ENCODE assay signal across 9 mouse cellular contexts in genomic region chr7:143546554-143546953, GRCm38 (mm10). TPM values are rescaled to one million over a fixed set of nuclear protein-coding genes. Genes with fewer than 3 reads are reported as not detected.
DNase-seq lines count a peak whose midpoint lies in the region; ATAC-seq and TF ChIP-seq lines count a peak whose summit lies in the region.
"Had no signal": no experiment of that assay in that cellular context is flagged by ENCODE, and none has a peak within 500 bp of the region (broad histone marks: within the 10 kb centered on the region; RNA-seq: fewer than 3 reads in every experiment).

No protein-coding gene starts in this region.

- H3K4me2 ChIP-seq in hindbrain, embryonic 14.5 days (replicated peaks), result peak overlapping the region; percentile 83; the same call in 1 of the 2 replicates
- H3K4me2 ChIP-seq in hindbrain, embryonic 11.5 days (replicated peaks; ENCODE audit: low read depth, low read length), result no peak overlapping the region
- peak overlapping the region; percentile 6; the same call in 1 of the 2 replicates for H3K4me2 ChIP-seq in CH12.LX (ENCODE audit: insufficient read depth, low read depth, poor library complexity, severe bottlenecking)
- peak overlapping the region; percentile 29; the same call in 1 of the 2 replicates for H3K4me2 ChIP-seq in forebrain, embryonic 13.5 days
- H3K4me2 ChIP-seq in midbrain, embryonic 12.5 days (replicated peaks), result peak overlapping the region; percentile 82; the same call in 1 of the 2 replicates

- no peaks in the 10 kb centered on the region; the same call in 1 of the 2 replicates for H3K36me3 ChIP-seq in hindbrain, embryonic 14.5 days (replicated peaks; ENCODE audit: control insufficient read depth, insufficient read depth)
- no peaks in the 10 kb centered on the region for H3K36me3 ChIP-seq in hindbrain, embryonic 11.5 days (ENCODE audit: control insufficient read depth, insufficient read depth, low read length)
- peaks cover 7 to 48% of the 10 kb centered on the region in 2 experiments for H3K36me3 ChIP-seq in CH12.LX (replicated peaks in 1 of 2; ENCODE audit: control insufficient read depth in 1 of 2, insufficient read depth in 1 of 2, low read length in 1 of 2)
- H3K36me3 ChIP-seq in forebrain, embryonic 13.5 days (ENCODE audit: poor library complexity, severe bottlenecking), result peaks cover 8% of the 10 kb centered on the region; the same call in 1 of the 2 replicates
- H3K36me3 ChIP-seq in midbrain, embryonic 12.5 days, result no peaks in the 10 kb centered on the region

- in situ Hi-C loops in CH12.LX (cut with MboI; ENCODE audit: low pct_ligation_motif_present, low pct_unique_long_range_greater_than_20kb, low sequenced_read_pairs), result no loop called here

- TF ChIP-seq POLR2A in CH12.LX (IDR thresholded peaks at IDR 0.05; ENCODE audit: low read depth, low read length), result no peak

- no peaks in the 10 kb centered on the region for H3K27me3 ChIP-seq in hindbrain, embryonic 14.5 days (ENCODE audit: control insufficient read depth, insufficient read depth, low read length)
- no peaks in the 10 kb centered on the region for H3K27me3 ChIP-seq in hindbrain, embryonic 11.5 days (ENCODE audit: control insufficient read depth, insufficient read depth, low read length)
- no peaks in the 10 kb centered on the region for H3K27me3 ChIP-seq in CH12.LX (replicated peaks)
- no peaks in the 10 kb centered on the region for H3K27me3 ChIP-seq in forebrain, embryonic 13.5 days
- no peaks in the 10 kb centered on the region for H3K27me3 ChIP-seq in midbrain, embryonic 12.5 days

- H3K79me2 ChIP-seq in CH12.LX (replicated peaks; ENCODE audit: control insufficient read depth, extremely low read depth, insufficient read depth, poor library complexity, severe bottlenecking), result peaks cover 60% of the 10 kb centered on the region

- DNase-seq in hindbrain, embryonic 14.5 days (ENCODE audit: low spot score), result no peak
- DNase-seq in hindbrain, embryonic 11.5 days (ENCODE audit: low spot score), result no peak
- no peak for DNase-seq in CH12.LX (ENCODE audit: extremely low read depth)
- no peak for DNase-seq in layer of hippocampus, adult 9-10 months (ENCODE audit: low spot score)
- DNase-seq in cerebellum, adult 11-12 months, result no peak
- DNase-seq in adrenal gland, postnatal 14 days, result no peak

- 75% methylated on average over 2 of the region's 2 CpGs for WGBS in hindbrain, embryonic 14.5 days
- WGBS in hindbrain, embryonic 11.5 days, result 81% methylated on average over 2 of the region's 2 CpGs
- 69% methylated on average over 2 of the region's 2 CpGs for WGBS in forebrain, embryonic 13.5 days
- 75% methylated on average over 2 of the region's 2 CpGs for WGBS in midbrain, embryonic 12.5 days

- TF ChIP-seq RAD21 in CH12.LX (IDR thresholded peaks at IDR 0.05; ENCODE audit: low read depth, low read length), result no peak

- TF ChIP-seq EP300 in CH12.LX (IDR thresholded peaks at IDR 0.05; ENCODE audit: low read length), result no peak

- H3K4me1 ChIP-seq in hindbrain, embryonic 14.5 days (replicated peaks; ENCODE audit: control insufficient read depth, insufficient read depth, low read length), result peaks cover 33% of the 10 kb centered on the region
- H3K4me1 ChIP-seq in hindbrain, embryonic 11.5 days (replicated peaks; ENCODE audit: control insufficient read depth, insufficient read depth, low read length), result no peaks in the 10 kb centered on the region
- H3K4me1 ChIP-seq in CH12.LX (ENCODE audit: control insufficient read depth in 1 of 2, insufficient read depth in 2 of 2), result peaks cover 3 to 53% of the 10 kb centered on the region in 2 experiments
- peaks cover 55% of the 10 kb centered on the region for H3K4me1 ChIP-seq in forebrain, embryonic 13.5 days
- peaks cover 34% of the 10 kb centered on the region for H3K4me1 ChIP-seq in midbrain, embryonic 12.5 days

- H3K27ac ChIP-seq in hindbrain, embryonic 14.5 days, result no peak overlapping the region
- no peak overlapping the region for H3K27ac ChIP-seq in hindbrain, embryonic 11.5 days (ENCODE audit: low read depth, low read length)
- no peak overlapping the region for H3K27ac ChIP-seq in CH12.LX (ENCODE audit: insufficient read depth, low read depth)
- no peak overlapping the region for H3K27ac ChIP-seq in forebrain, embryonic 13.5 days
- no peak overlapping the region for H3K27ac ChIP-seq in midbrain, embryonic 12.5 days (replicated peaks)

- no peak for ATAC-seq in hindbrain, embryonic 14.5 days (ENCODE audit: low FRiP score)
- ATAC-seq in hindbrain, embryonic 11.5 days (ENCODE audit: low FRiP score), result no peak
- no peak for ATAC-seq in forebrain, embryonic 13.5 days
- no peak for ATAC-seq in midbrain, embryonic 12.5 days (ENCODE audit: low FRiP score, low read depth)

- dilution Hi-C loops in CH12.LX (cut with MboI; ENCODE audit: extremely low pct_ligation_motif_present, extremely low pct_unique_long_range_greater_than_20kb, low sequenced_read_pairs), result no loop called here

- no peak overlapping the region for H3K9ac ChIP-seq in hindbrain, embryonic 14.5 days
- no peak overlapping the region for H3K9ac ChIP-seq in hindbrain, embryonic 11.5 days (ENCODE audit: low read depth, low read length)
- H3K9ac ChIP-seq in CH12.LX (ENCODE audit: insufficient read depth, low read depth), result 0 out of 2 replicates have a peak overlapping the region, but pooled peaks have one; percentile 8
- H3K9ac ChIP-seq in forebrain, embryonic 13.5 days, result no peak overlapping the region; the same call in 1 of the 2 replicates
- no peak overlapping the region for H3K9ac ChIP-seq in midbrain, embryonic 12.5 days (replicated peaks)

- no peaks in the 10 kb centered on the region for H3K9me3 ChIP-seq in hindbrain, embryonic 14.5 days (ENCODE audit: control insufficient read depth, low read length)
- no peaks in the 10 kb centered on the region for H3K9me3 ChIP-seq in hindbrain, embryonic 11.5 days (ENCODE audit: control insufficient read depth, low read length)
- H3K9me3 ChIP-seq in CH12.LX (replicated peaks; ENCODE audit: low read length), result no peaks in the 10 kb centered on the region
- no peaks in the 10 kb centered on the region for H3K9me3 ChIP-seq in forebrain, embryonic 13.5 days (replicated peaks)
- no peaks in the 10 kb centered on the region for H3K9me3 ChIP-seq in midbrain, embryonic 12.5 days

- TF ChIP-seq CTCF in CH12.LX (conservative IDR thresholded peaks at IDR 0.05 in 1 of 2, IDR thresholded peaks at IDR 0.05 in 1 of 2; ENCODE audit: low read depth in 2 of 2, low read length in 2 of 2), result no peak

- no peak overlapping the region for H3K4me3 ChIP-seq in hindbrain, embryonic 14.5 days (replicated peaks; ENCODE audit: low read length)
- no peak overlapping the region for H3K4me3 ChIP-seq in hindbrain, embryonic 11.5 days (ENCODE audit: low read depth, low read length)
- H3K4me3 ChIP-seq in CH12.LX (replicated peaks in 1 of 3; ENCODE audit: low read depth in 2 of 3, low read length in 2 of 3, poor library complexity in 1 of 3), result no peak overlapping the region
- 0 out of 2 replicates have a peak overlapping the region, but pooled peaks have one; percentile 2 for H3K4me3 ChIP-seq in forebrain, embryonic 13.5 days
- H3K4me3 ChIP-seq in midbrain, embryonic 12.5 days, result no peak overlapping the region

TF ChIP-seq in CH12.LX, 34 proteins besides CTCF, POLR2A, EP300 and RAD21:
- TF ChIP-seq RCOR1 (conservative IDR thresholded peaks at IDR 0.05; ENCODE audit: low read depth, low read length) (no peak), PAX5 (IDR thresholded peaks at IDR 0.05; ENCODE audit: low read length) (no peak), MXI1 (IDR thresholded peaks at IDR 0.05; ENCODE audit: low read depth, low read length) (no peak), E2F4 (IDR thresholded peaks at IDR 0.05; ENCODE audit: insufficient replicate concordance, low read depth, low read length) (no peak), CHD2 (IDR thresholded peaks at IDR 0.05; ENCODE audit: low read length) (no peak), ZNF384 (IDR thresholded peaks at IDR 0.05; ENCODE audit: low read depth, low read length) (no peak), TCF12 (IDR thresholded peaks at IDR 0.05; ENCODE audit: low read depth, low read length) (no peak), ZMIZ1 (IDR thresholded peaks at IDR 0.05; ENCODE audit: low read depth, low read length) (no peak), UBTF (IDR thresholded peaks at IDR 0.05; ENCODE audit: low read depth, low read length) (no peak), JUN (IDR thresholded peaks at IDR 0.05; ENCODE audit: insufficient read depth, low read depth, low read length) (no peak), KAT2A (IDR thresholded peaks at IDR 0.05; ENCODE audit: insufficient replicate concordance, low read length) (no peak), NELFE (IDR thresholded peaks at IDR 0.05; ENCODE audit: low read depth, low read length) (no peak)

RNA-seq across cellular contexts. Expression of gene Nap1l4, which starts 2.4 kb away (rescaled TPM):
- 151 and 170 TPM in 2 replicates for polyA plus RNA-seq in hindbrain, embryonic 14.5 days (2014; fragmentation: Nextera tagmentation; extraction: Ambion mirVana)
- polyA plus RNA-seq in hindbrain, embryonic 11.5 days (2014; fragmentation: Nextera tagmentation; extraction: Ambion mirVana), result 175 and 187 TPM in 2 replicates
- total RNA-seq in CH12.LX (2012; rRNA removed) (121 and 139 TPM in 2 replicates), CH12.LX (2014; rRNA removed) (168 and 175 TPM in 2 replicates)
- polyA plus RNA-seq in CH12.LX (2012; ENCODE audit: insufficient read length, low read depth), result 154 and 209 TPM in 2 replicates
- 346 and 367 TPM in 2 replicates for polyA plus RNA-seq in forebrain, embryonic 13.5 days (2015; fragmentation: Nextera tagmentation; extraction: Ambion mirVana)
- polyA plus RNA-seq in midbrain, embryonic 12.5 days (2016; fragmentation: Nextera tagmentation; extraction: Ambion mirVana), result 345 and 355 TPM in 2 replicates
- 154 and 166 TPM in 2 replicates for total RNA-seq in adrenal gland, postnatal 14 days (2021)

RNA-seq across cellular contexts. Expression of gene Phlda2, which starts 43.6 kb away (rescaled TPM):
- 0.57 and 0.87 TPM in 2 replicates for polyA plus RNA-seq in hindbrain, embryonic 14.5 days (2014; fragmentation: Nextera tagmentation; extraction: Ambion mirVana)
- 1.3 and 2.1 TPM in 2 replicates for polyA plus RNA-seq in hindbrain, embryonic 11.5 days (2014; fragmentation: Nextera tagmentation; extraction: Ambion mirVana)
- not detected in 2 replicates for total RNA-seq in CH12.LX (2012; rRNA removed)
- total RNA-seq in CH12.LX (2014; rRNA removed), result not detected in 2 replicates
- polyA plus RNA-seq in CH12.LX (2012; ENCODE audit: insufficient read length, low read depth), result not detected in 2 replicates
- 0.55 TPM in 1 of 2 replicates, not detected in the other for polyA plus RNA-seq in forebrain, embryonic 13.5 days (2015; fragmentation: Nextera tagmentation; extraction: Ambion mirVana)
- 1.4 and 1.5 TPM in 2 replicates for polyA plus RNA-seq in midbrain, embryonic 12.5 days (2016; fragmentation: Nextera tagmentation; extraction: Ambion mirVana)
- total RNA-seq in adrenal gland, postnatal 14 days (2021), result 0.78 and 1.4 TPM in 2 replicates
- total RNA-seq: left cerebral cortex, adult 18-20 months had no signal

RNA-seq across cellular contexts. Expression of gene Cars, which starts 53.3 kb away (rescaled TPM):
- polyA plus RNA-seq in hindbrain, embryonic 14.5 days (2014; fragmentation: Nextera tagmentation; extraction: Ambion mirVana), result 62.4 and 70.5 TPM in 2 replicates
- 69.7 and 73.1 TPM in 2 replicates for polyA plus RNA-seq in hindbrain, embryonic 11.5 days (2014; fragmentation: Nextera tagmentation; extraction: Ambion mirVana)
- total RNA-seq in CH12.LX (2012; rRNA removed), result 162 and 222 TPM in 2 replicates
- total RNA-seq in CH12.LX (2014; rRNA removed), result 99.0 and 118 TPM in 2 replicates
- 170 and 184 TPM in 2 replicates for polyA plus RNA-seq in CH12.LX (2012; ENCODE audit: insufficient read length, low read depth)
- 64.4 and 73.7 TPM in 2 replicates for polyA plus RNA-seq in forebrain, embryonic 13.5 days (2015; fragmentation: Nextera tagmentation; extraction: Ambion mirVana)
- 67.5 and 72.1 TPM in 2 replicates for polyA plus RNA-seq in midbrain, embryonic 12.5 days (2016; fragmentation: Nextera tagmentation; extraction: Ambion mirVana)
- 49.1 and 57.2 TPM in 2 replicates for total RNA-seq in adrenal gland, postnatal 14 days (2021)
